Mouse (Mus musculus): ENCODE data around the gene Arpc3.

Gene Arpc3

GRCm38 (mm10) chr5:122391786-122392180 is at the start of gene Arpc3:
Gene Arpc3, plus strand, starts transcription at chr5:122391878.
- DNase-seq (ENCODE audit: low spot score in 2 of 2): peak; percentile 86 to 91

GRCm38 (mm10) chr5:122342874-122343273 is 48.8 kb upstream of the Arpc3 start:
- no peak for DNase-seq (ENCODE audit: low spot score in 2 of 2)

- DNase-seq (ENCODE audit: low spot score in 2 of 2): no peak
These were observed 47.9 kb upstream of the Arpc3 start for GRCm38 (mm10) chr5:122343768-122344167.

- DNase-seq (ENCODE audit: low spot score in 2 of 2): peak; percentile 29 to 53
These were observed 47.4 kb upstream of the Arpc3 start for GRCm38 (mm10) chr5:122344260-122344659.

- DNase-seq (ENCODE audit: low spot score in 2 of 2): no peak
These were observed 45.9 kb upstream of the Arpc3 start for GRCm38 (mm10) chr5:122345777-122346176.

GRCm38 (mm10) chr5:122353807-122354491 is 37.7 kb upstream of the Arpc3 start, which contains the start of the genes Rad9b and Vps29:
Gene Rad9b, minus strand, starts transcription at chr5:122354233.
Gene Vps29, plus strand, starts transcription at chr5:122354369.
- DNase-seq (ENCODE audit: low spot score in 2 of 2): peak; percentile 96 to 97

GRCm38 (mm10) chr5:122354492-122355067 is 37.1 kb upstream of the Arpc3 start:
- no peak for DNase-seq (ENCODE audit: low spot score in 2 of 2)

GRCm38 (mm10) chr5:122371591-122372191 is 20.0 kb upstream of the Arpc3 start, which contains the start of gene Gpn3:
Gene Gpn3, plus strand, starts transcription at chr5:122371876.
- DNase-seq (ENCODE audit: low spot score in 2 of 2): no peak

- DNase-seq (ENCODE audit: low spot score in 2 of 2): peak; percentile 98 to 99
These were observed 19.4 kb upstream of the Arpc3 start, which contains the start of gene Fam216a for GRCm38 (mm10) chr5:122372192-122372769. Gene Fam216a, minus strand, starts transcription at chr5:122372364.

GRCm38 (mm10) chr5:122372878-122373277 is 18.8 kb upstream of the Arpc3 start:
- no peak for DNase-seq (ENCODE audit: low spot score in 2 of 2)

GRCm38 (mm10) chr5:122377101-122377833 is 14.4 kb upstream of the Arpc3 start:
- DNase-seq (ENCODE audit: low spot score in 2 of 2): no peak

GRCm38 (mm10) chr5:122378171-122378570 is 13.5 kb upstream of the Arpc3 start:
- no peak for DNase-seq (ENCODE audit: low spot score in 2 of 2)

- peak in 1 of 2 experiments; percentile 58 for DNase-seq (ENCODE audit: low spot score in 2 of 2)
These were observed 12.1 kb upstream of the Arpc3 start for GRCm38 (mm10) chr5:122379374-122380155.

GRCm38 (mm10) chr5:122390006-122390405 is 1.7 kb upstream of the Arpc3 start:
- DNase-seq (ENCODE audit: low spot score in 2 of 2): no peak

GRCm38 (mm10) chr5:122390671-122391070 is 1.0 kb upstream of the Arpc3 start:
- DNase-seq (ENCODE audit: low spot score in 2 of 2): no peak

- no peak for DNase-seq (ENCODE audit: low spot score in 2 of 2)
These were observed 396 bp upstream of the Arpc3 start for GRCm38 (mm10) chr5:122391178-122391785.

- DNase-seq (ENCODE audit: low spot score in 2 of 2): no peak
These were observed 738 bp downstream of the Arpc3 start for GRCm38 (mm10) chr5:122392227-122393004.

GRCm38 (mm10) chr5:122393887-122394286 is 2.2 kb downstream of the Arpc3 start:
- peak in 1 of 2 experiments; percentile 48 for DNase-seq (ENCODE audit: low spot score in 2 of 2)

- DNase-seq (ENCODE audit: low spot score in 2 of 2): peak; percentile 70 to 81
These were observed 5.1 kb downstream of the Arpc3 start for GRCm38 (mm10) chr5:122396791-122397190.

- DNase-seq (ENCODE audit: low spot score in 2 of 2): no peak
These were observed 5.8 kb downstream of the Arpc3 start for GRCm38 (mm10) chr5:122397495-122397894.

Data from heart, adult 9 months (tissue).